Mouse (Mus musculus) embryonic facial prominence, embryonic 11.5 days (tissue): ENCODE measurements around the gene Cpd. TPM values are rescaled to one million over a fixed set of nuclear protein-coding genes. Genes with fewer than 3 reads are reported as not detected.

Experiments
- ATAC-seq: fragments of 200-750 bp; cut with Nextera tagmentation; replicated peaks from 2 replicates; pipeline ENCODE4 v1.8.0; 2017; ENCODE audit warnings: low read depth; ENCODE audit not compliant: insufficient number of reproducible peaks, low FRiP score, low TSS enrichment
- DNase-seq: peaks from one replicate; pipeline ENCODE4 v3.0.0-alpha.2; 2015; ENCODE audit warnings: low spot score
- H3K27ac ChIP-seq: fragments of 300-500 bp; sonication (generic); replicated peaks from 2 replicates; pipeline ENCODE4 v1.5.1; 2014; ENCODE audit warnings: mild to moderate bottlenecking, low read depth, low read length, control low read depth
- H3K27me3 ChIP-seq: fragments of 300-500 bp; sonication (generic); 2 replicates; pipeline ENCODE4 v1.6.1; 2014; ENCODE audit warnings: mild to moderate bottlenecking, low read length, moderate library complexity, mixed read lengths; ENCODE audit not compliant: control insufficient read depth, insufficient read depth
- H3K36me3 ChIP-seq: fragments of 300-500 bp; sonication (generic); replicated peaks from 2 replicates; pipeline ENCODE4 v1.6.1; 2014; ENCODE audit warnings: low read depth, mild to moderate bottlenecking, low read length, moderate library complexity, mixed read lengths; ENCODE audit not compliant: control insufficient read depth, insufficient read depth
- H3K4me1 ChIP-seq: fragments of 300-500 bp; sonication (generic); 2 replicates; pipeline ENCODE4 v1.6.1; 2014; ENCODE audit warnings: low read length, mixed read lengths; ENCODE audit not compliant: control insufficient read depth, insufficient read depth
- H3K4me2 ChIP-seq: fragments of 300-500 bp; sonication (generic); 2 replicates; pipeline ENCODE4 v1.6.1; 2014; ENCODE audit warnings: low read depth, mild to moderate bottlenecking, control low read depth, low read length, moderate library complexity
- H3K4me3 ChIP-seq: fragments of 300-500 bp; sonication (generic); 2 replicates; pipeline ENCODE4 v1.5.1; 2014; ENCODE audit warnings: low read depth, low read length, control low read depth
- H3K9ac ChIP-seq: fragments of 300-500 bp; sonication (generic); replicated peaks from 2 replicates; pipeline ENCODE4 v1.6.1; 2014; ENCODE audit warnings: mild to moderate bottlenecking, control low read depth, low read length
- H3K9me3 ChIP-seq: fragments of 300-500 bp; sonication (generic); replicated peaks from 2 replicates; pipeline ENCODE4 v1.6.1; 2016; ENCODE audit warnings: mild to moderate bottlenecking, low read length, inconsistent platforms, mixed read lengths; ENCODE audit not compliant: control insufficient read depth
- WGBS: fragments of 180-500 bp; shearing (Covaris S2); extraction: QIAGEN DNeasy Blood & Tissue Kit; methylation state at CpG from one replicate; pipeline ENCODE4 v1.1.7; 2014; 5-methylcytosine and 5-hydroxymethylcytosine counted together
- polyA plus RNA-seq: library from polyadenylated mRNA; unstranded; fragments of >200 nt; fragmentation: Nextera tagmentation; extraction: Ambion mirVana; gene quantifications from 2 replicates; pipeline ENCODE4 v1.2.1, GENCODE M21; 2014

The Cpd gene
- polyA plus RNA-seq, 1 experiment from 2014 or later, result 15.0 TPM

- DNase-seq (no peak), ATAC-seq (no peak)
- H3K9ac ChIP-seq, result no peak overlapping the region
- no peak overlapping the region for H3K4me3 ChIP-seq
- 80% methylated on average over 3 of the region's 3 CpGs for WGBS
- no peaks in the 10 kb centered on the region for H3K27me3 ChIP-seq
- no peaks in the 10 kb centered on the region for H3K36me3 ChIP-seq
- no peaks in the 10 kb centered on the region for H3K4me1 ChIP-seq
- H3K9me3 ChIP-seq, result no peaks in the 10 kb centered on the region
- no peak overlapping the region for H3K4me2 ChIP-seq
- H3K27ac ChIP-seq, result no peak overlapping the region
Measured at GRCm38 (mm10) chr11:76773811-76774210, 73.0 kb downstream of the Cpd start.

- H3K4me1 ChIP-seq, result no peaks in the 10 kb centered on the region
- no peak for ATAC-seq
- no peaks in the 10 kb centered on the region for H3K9me3 ChIP-seq
- 87% methylated on average over 5 of the region's 5 CpGs for WGBS
- H3K27me3 ChIP-seq, result no peaks in the 10 kb centered on the region
- no peak overlapping the region for H3K4me2 ChIP-seq
- no peaks in the 10 kb centered on the region for H3K36me3 ChIP-seq
- H3K27ac ChIP-seq, result no peak overlapping the region
- DNase-seq, result no peak
- H3K4me3 ChIP-seq, result no peak overlapping the region
- H3K9ac ChIP-seq, result no peak overlapping the region
Measured at GRCm38 (mm10) chr11:76770566-76770965, 76.3 kb downstream of the Cpd start.

GRCm38 (mm10) chr11:76763741-76764122 lies 83.1 kb downstream of the Cpd start:
- no peak overlapping the region; the same call in 1 of the 2 replicates for H3K9ac ChIP-seq
- DNase-seq (no peak), ATAC-seq (0 out of 2 replicates have a peak, but pooled peaks have one; percentile 18)
- no peak overlapping the region for H3K27ac ChIP-seq
- 10% methylated on average over 4 of the region's 4 CpGs for WGBS
- no peaks in the 10 kb centered on the region for H3K27me3 ChIP-seq
- H3K4me3 ChIP-seq, result peak overlapping the region; percentile 55; the same call in 1 of the 2 replicates
- no peaks in the 10 kb centered on the region for H3K4me1 ChIP-seq
- no peaks in the 10 kb centered on the region for H3K9me3 ChIP-seq
- H3K36me3 ChIP-seq, result peaks cover 5% of the 10 kb centered on the region; the same call in 1 of the 2 replicates
- H3K4me2 ChIP-seq, result no peak overlapping the region

GRCm38 (mm10) chr11:76763053-76763740 lies 83.6 kb downstream of the Cpd start, which contains the start of gene Gosr1:
Gosr1 (minus strand) TSS chr11:76763579.
- 0 out of 2 replicates have a peak within 1 kb of the TSS, but pooled peaks have one; percentile 8 for H3K27ac ChIP-seq
- H3K36me3 ChIP-seq, result peaks cover 6% of the 10 kb centered on the region; the same call in 1 of the 2 replicates
- peak within 1 kb of the TSS; percentile 55 for H3K4me3 ChIP-seq
- peak within 1 kb of the TSS; percentile 48 for H3K4me2 ChIP-seq
- ATAC-seq (peak; percentile 98), DNase-seq (peak; percentile 99)
- peak within 1 kb of the TSS; percentile 76 for H3K9ac ChIP-seq
- no peaks in the 10 kb centered on the region for H3K9me3 ChIP-seq
- no peaks in the 10 kb centered on the region for H3K4me1 ChIP-seq
- H3K27me3 ChIP-seq, result no peaks in the 10 kb centered on the region
- under 1% methylated on average over 28 of the region's 28 CpGs for WGBS

- no peak overlapping the region for H3K27ac ChIP-seq
- no peak overlapping the region for H3K4me3 ChIP-seq
- H3K36me3 ChIP-seq, result peaks cover 12% of the 10 kb centered on the region
- no peaks in the 10 kb centered on the region for H3K9me3 ChIP-seq
- no peaks in the 10 kb centered on the region for H3K27me3 ChIP-seq
- no peaks in the 10 kb centered on the region for H3K4me1 ChIP-seq
- ATAC-seq, result no peak
- DNase-seq, result no peak
- H3K4me2 ChIP-seq, result no peak overlapping the region
- H3K9ac ChIP-seq, result no peak overlapping the region
- 86% methylated on average over 3 of the region's 3 CpGs for WGBS
Measured at GRCm38 (mm10) chr11:76752276-76752675, 94.5 kb downstream of the Cpd start.

GRCm38 (mm10) chr11:76748819-76749218 lies 98.0 kb downstream of the Cpd start:
- Histone ChIP-seq H3K36me3 (peaks cover 9% of the 10 kb centered on the region), H3K27ac (no peak overlapping the region), H3K4me2 (no peak overlapping the region), H3K4me1 (no peaks in the 10 kb centered on the region), H3K9ac (no peak overlapping the region), H3K9me3 (no peaks in the 10 kb centered on the region), H3K27me3 (no peaks in the 10 kb centered on the region), H3K4me3 (no peak overlapping the region)
- no peak for DNase-seq
- ATAC-seq, result no peak
- WGBS, result 91% methylated on average over 9 of the region's 9 CpGs

- Histone ChIP-seq H3K4me2 (no peak overlapping the region), H3K36me3 (no peaks in the 10 kb centered on the region; the same call in none of the 2 replicates), H3K9ac (no peak overlapping the region), H3K9me3 (no peaks in the 10 kb centered on the region), H3K27ac (no peak overlapping the region), H3K4me1 (no peaks in the 10 kb centered on the region), H3K4me3 (no peak overlapping the region), H3K27me3 (no peaks in the 10 kb centered on the region)
- no peak for ATAC-seq
- 90% methylated on average over 1 of the region's 1 CpGs for WGBS
- no peak for DNase-seq
Measured at GRCm38 (mm10) chr11:76745921-76746320, 100.9 kb downstream of the Cpd start.

- Histone ChIP-seq H3K27ac (no peak overlapping the region), H3K9ac (no peak overlapping the region), H3K36me3 (no peaks in the 10 kb centered on the region; the same call in none of the 2 replicates), H3K4me1 (no peaks in the 10 kb centered on the region), H3K27me3 (no peaks in the 10 kb centered on the region), H3K4me3 (no peak overlapping the region), H3K4me2 (no peak overlapping the region), H3K9me3 (no peaks in the 10 kb centered on the region)
- 80% methylated on average over 7 of the region's 7 CpGs for WGBS
- DNase-seq, result no peak
- no peak for ATAC-seq
Measured at GRCm38 (mm10) chr11:76744550-76744949, 102.3 kb downstream of the Cpd start.
